Mouse (Mus musculus): ENCODE data around the gene Tomm70a. TPM values are rescaled to one million over a fixed set of nuclear protein-coding genes. Genes with fewer than 3 reads are reported as not detected.

Gene Tomm70a
- total and polyA plus RNA-seq, 3 experiments, result 112 to 194 (median 129) TPM

DNA sequence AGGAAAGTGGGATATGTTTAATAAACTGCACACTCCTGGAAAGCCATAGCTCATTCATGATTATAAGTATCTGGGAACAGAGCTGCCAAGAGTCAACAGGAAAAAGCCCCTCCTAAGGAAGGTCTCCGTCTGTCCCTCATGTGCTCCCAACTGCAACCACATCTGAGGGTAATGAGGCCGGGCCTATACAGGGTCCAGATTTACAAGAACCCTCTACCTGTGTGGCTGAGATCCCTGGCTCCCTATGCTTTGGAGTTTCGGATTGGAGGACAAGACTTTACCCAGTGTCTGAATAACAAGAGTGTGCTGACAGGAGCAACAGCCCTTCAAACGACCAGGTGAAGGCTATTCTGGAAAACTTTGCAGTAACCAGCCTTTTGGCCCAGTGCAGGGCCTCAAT is 36.2 kb downstream of the Tomm70a start:
- Histone ChIP-seq H3K79me2 (replicated peaks; ENCODE audit: control insufficient read depth, extremely low read depth, insufficient read depth, poor library complexity, severe bottlenecking) (no peaks in the 10 kb centered on the region), H3K4me1 (ENCODE audit: control insufficient read depth in 1 of 2, insufficient read depth in 2 of 2) (peaks cover 0 to 15% of the 10 kb centered on the region in 2 experiments; a peak in 2 of 4 replicates), H3K27ac (ENCODE audit: insufficient read depth, low read depth) (no peak overlapping the region), H3K36me3 (replicated peaks in 1 of 2; ENCODE audit: control insufficient read depth in 1 of 2, insufficient read depth in 1 of 2, low read length in 1 of 2) (peaks cover 64 to 95% of the 10 kb centered on the region in 2 experiments), H3K9me3 (replicated peaks; ENCODE audit: low read length) (no peaks in the 10 kb centered on the region), H3K9ac (ENCODE audit: insufficient read depth, low read depth) (no peak overlapping the region), H3K4me3 (replicated peaks in 1 of 3; ENCODE audit: low read depth in 2 of 3, low read length in 2 of 3, poor library complexity in 1 of 3) (no peak overlapping the region), H3K27me3 (replicated peaks) (no peaks in the 10 kb centered on the region), H3K4me2 (ENCODE audit: insufficient read depth, low read depth, poor library complexity, severe bottlenecking) (no peak overlapping the region)
- dilution Hi-C loops (cut with MboI; ENCODE audit: extremely low pct_ligation_motif_present, extremely low pct_unique_long_range_greater_than_20kb, low sequenced_read_pairs), result no loop called here
- in situ Hi-C loops (cut with MboI; ENCODE audit: low pct_ligation_motif_present, low pct_unique_long_range_greater_than_20kb, low sequenced_read_pairs), result no loop called here
- DNase-seq (ENCODE audit: extremely low read depth), result no peak
- no peak for TF ChIP-seq MAX (IDR thresholded peaks at IDR 0.05; ENCODE audit: low read length)
- no peak for TF ChIP-seq NRF1 (IDR thresholded peaks at IDR 0.05; ENCODE audit: low read depth, low read length)
- TF ChIP-seq SMC3 (IDR thresholded peaks at IDR 0.05; ENCODE audit: low read depth, low read length), result no peak
- TF ChIP-seq ETS1 (conservative IDR thresholded peaks at IDR 0.05; ENCODE audit: low read depth, low read length), result no peak
- TF ChIP-seq TCF12 (IDR thresholded peaks at IDR 0.05; ENCODE audit: low read depth, low read length), result no peak
- TF ChIP-seq CTCF (conservative IDR thresholded peaks at IDR 0.05 in 1 of 2, IDR thresholded peaks at IDR 0.05 in 1 of 2; ENCODE audit: low read depth in 2 of 2, low read length in 2 of 2), result no peak
- peak; percentile 79 for TF ChIP-seq POLR2AphosphoS2 (IDR thresholded peaks at IDR 0.05; ENCODE audit: low read depth, low read length)
- no peak for TF ChIP-seq MAFK (IDR thresholded peaks at IDR 0.05; ENCODE audit: insufficient replicate concordance, low read length)
- no peak for TF ChIP-seq E2F4 (IDR thresholded peaks at IDR 0.05; ENCODE audit: insufficient replicate concordance, low read depth, low read length)
- TF ChIP-seq RAD21 (IDR thresholded peaks at IDR 0.05; ENCODE audit: low read depth, low read length), result no peak
- TF ChIP-seq PAX5 (IDR thresholded peaks at IDR 0.05; ENCODE audit: low read length), result no peak
- peak; percentile 20; the same call in 1 of the 2 replicates for TF ChIP-seq ZMIZ1 (IDR thresholded peaks at IDR 0.05; ENCODE audit: low read depth, low read length)
- TF ChIP-seq CHD2 (IDR thresholded peaks at IDR 0.05; ENCODE audit: low read length), result peak; percentile 31; the same call in 1 of the 2 replicates
- no peak for TF ChIP-seq USF1 (IDR thresholded peaks at IDR 0.05; ENCODE audit: low read depth, low read length)
- no peak for TF ChIP-seq ELF1 (IDR thresholded peaks at IDR 0.05; ENCODE audit: low read depth, low read length)
- no peak for TF ChIP-seq BHLHE40 (IDR thresholded peaks at IDR 0.05; ENCODE audit: low read depth, low read length)
- TF ChIP-seq MAZ (IDR thresholded peaks at IDR 0.05; ENCODE audit: low read depth, low read length), result no peak
- no peak for TF ChIP-seq USF2 (conservative IDR thresholded peaks at IDR 0.05; ENCODE audit: low read depth, low read length)

DNA sequence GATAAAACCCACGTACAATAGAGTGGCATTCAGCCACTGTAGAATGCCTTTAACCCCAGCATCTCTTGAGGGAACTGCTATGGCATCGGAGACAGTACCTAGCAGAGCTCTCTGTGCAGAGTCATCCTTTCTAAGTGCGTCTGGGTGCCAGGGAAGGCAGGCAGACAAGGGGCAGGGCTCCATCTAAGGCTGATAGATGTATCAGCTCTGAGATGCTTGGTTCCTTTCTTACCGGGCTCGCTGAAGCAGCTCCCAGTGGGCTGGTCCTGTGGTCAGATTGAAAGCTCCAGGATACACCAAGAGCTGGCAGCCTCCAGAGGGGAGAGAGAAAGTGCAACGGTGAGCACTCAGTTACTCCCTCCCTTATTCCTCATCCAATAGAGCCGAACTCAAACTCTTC is 38.3 kb downstream of the Tomm70a start:
- Histone ChIP-seq H3K4me1 (ENCODE audit: control insufficient read depth in 1 of 2, insufficient read depth in 2 of 2) (peaks cover 0 to 25% of the 10 kb centered on the region in 2 experiments; a peak in 2 of 4 replicates), H3K4me3 (replicated peaks in 1 of 3; ENCODE audit: low read depth in 2 of 3, low read length in 2 of 3, poor library complexity in 1 of 3) (no peak overlapping the region), H3K9ac (ENCODE audit: insufficient read depth, low read depth) (no peak overlapping the region), H3K27ac (ENCODE audit: insufficient read depth, low read depth) (no peak overlapping the region), H3K4me2 (ENCODE audit: insufficient read depth, low read depth, poor library complexity, severe bottlenecking) (no peak overlapping the region), H3K79me2 (replicated peaks; ENCODE audit: control insufficient read depth, extremely low read depth, insufficient read depth, poor library complexity, severe bottlenecking) (no peaks in the 10 kb centered on the region), H3K36me3 (replicated peaks in 1 of 2; ENCODE audit: control insufficient read depth in 1 of 2, insufficient read depth in 1 of 2, low read length in 1 of 2) (peaks cover 55 to 95% of the 10 kb centered on the region in 2 experiments), H3K27me3 (replicated peaks) (no peaks in the 10 kb centered on the region), H3K9me3 (replicated peaks; ENCODE audit: low read length) (no peaks in the 10 kb centered on the region)
- dilution Hi-C loops (cut with MboI; ENCODE audit: extremely low pct_ligation_motif_present, extremely low pct_unique_long_range_greater_than_20kb, low sequenced_read_pairs) (no loop called here), in situ Hi-C loops (cut with MboI; ENCODE audit: low pct_ligation_motif_present, low pct_unique_long_range_greater_than_20kb, low sequenced_read_pairs) (no loop called here)
- TF ChIP-seq NRF1 (IDR thresholded peaks at IDR 0.05; ENCODE audit: low read depth, low read length), result no peak
- no peak for TF ChIP-seq ZKSCAN1 (IDR thresholded peaks at IDR 0.05; ENCODE audit: borderline replicate concordance, low read depth, low read length)
- TF ChIP-seq PAX5 (IDR thresholded peaks at IDR 0.05; ENCODE audit: low read length), result no peak
- TF ChIP-seq TBP (conservative IDR thresholded peaks at IDR 0.05; ENCODE audit: low read depth, low read length), result no peak
- no peak for TF ChIP-seq JUN (IDR thresholded peaks at IDR 0.05; ENCODE audit: insufficient read depth, low read depth, low read length)
- no peak for TF ChIP-seq BHLHE40 (IDR thresholded peaks at IDR 0.05; ENCODE audit: low read depth, low read length)
- no peak for TF ChIP-seq ZC3H11A (IDR thresholded peaks at IDR 0.05; ENCODE audit: low read depth, low read length)
- no peak for TF ChIP-seq RAD21 (IDR thresholded peaks at IDR 0.05; ENCODE audit: low read depth, low read length)
- TF ChIP-seq KAT2A (IDR thresholded peaks at IDR 0.05; ENCODE audit: insufficient replicate concordance, low read length), result no peak
- TF ChIP-seq POLR2A (IDR thresholded peaks at IDR 0.05; ENCODE audit: low read depth, low read length), result no peak
- TF ChIP-seq EP300 (IDR thresholded peaks at IDR 0.05; ENCODE audit: low read length), result no peak
- no peak for TF ChIP-seq JUND (conservative IDR thresholded peaks at IDR 0.05; ENCODE audit: low read depth, low read length)
- no peak for TF ChIP-seq HCFC1 (IDR thresholded peaks at IDR 0.05; ENCODE audit: low read depth, low read length)
- TF ChIP-seq NELFE (IDR thresholded peaks at IDR 0.05; ENCODE audit: low read depth, low read length), result no peak
- no peak for DNase-seq (ENCODE audit: extremely low read depth)
